Mouse (Mus musculus) small intestine, adult 2 months (tissue): ENCODE data around the gene Folr2.

Source experiments
- CTCF ChIP-seq: fragments of 200-500 bp; IDR thresholded peaks from 2 replicates; pipeline ENCODE4 v1.5.1; 2012; ENCODE audit warnings: low read depth, mild to moderate bottlenecking, control low read depth, inconsistent platforms, low read length, moderate library complexity, mixed read lengths; ENCODE audit not compliant: insufficient replicate concordance, insufficient read length; ENCODE audit errors: extremely low read depth
- POLR2A ChIP-seq: fragments of 200-500 bp; IDR thresholded peaks from 2 replicates; pipeline ENCODE4 v1.6.1; 2012; ENCODE audit warnings: low read depth, mild to moderate bottlenecking, control low read depth, inconsistent platforms, low read length, moderate library complexity

- peak; percentile 47; the same call in 1 of the 2 replicates for TF ChIP-seq POLR2A
- TF ChIP-seq CTCF: no peak
Observed at GRCm38 (mm10) chr7:101896104-101897066, 39.4 kb upstream of the Folr2 start.
